Mouse (Mus musculus) hindbrain, postnatal 0 days (tissue): ENCODE results near the gene A730009L09Rik. TPM values are rescaled to one million over a fixed set of nuclear protein-coding genes. Genes with fewer than 3 reads are reported as not detected.

Experiments used
- ATAC-seq: fragments of 200-750 bp; cut with Nextera tagmentation; 2 replicates; pipeline ENCODE4 v1.8.0; 2017; ENCODE audit warnings: mild to moderate bottlenecking, moderate TSS enrichment, moderate library complexity
- DNase-seq: peaks from one replicate; pipeline ENCODE4 v3.0.0-alpha.2; 2015; ENCODE audit warnings: low spot score
- H3K27ac ChIP-seq: fragments of 300-500 bp; sonication (generic); 2 replicates; pipeline ENCODE4 v1.5.1; 2014; ENCODE audit warnings: mild to moderate bottlenecking
- H3K27me3 ChIP-seq: fragments of 300-500 bp; sonication (generic); 2 replicates; pipeline ENCODE4 v1.6.1; 2014; ENCODE audit warnings: low read length, mixed read lengths; ENCODE audit not compliant: insufficient read depth
- H3K36me3 ChIP-seq: fragments of 300-500 bp; sonication (generic); 2 replicates; pipeline ENCODE4 v1.6.1; 2014; ENCODE audit warnings: low read length, mixed read lengths; ENCODE audit not compliant: insufficient read depth
- H3K4me1 ChIP-seq: fragments of 300-500 bp; sonication (generic); 2 replicates; pipeline ENCODE4 v1.6.1; 2014; ENCODE audit warnings: antibody characterized with exemption, low read length, mixed read lengths; ENCODE audit not compliant: insufficient read depth
- H3K4me2 ChIP-seq: fragments of 300-500 bp; sonication (generic); 2 replicates; pipeline ENCODE4 v1.6.1; 2014; ENCODE audit warnings: low read depth, mild to moderate bottlenecking, low read length, moderate library complexity, mixed read lengths
- H3K4me3 ChIP-seq: fragments of 300-500 bp; sonication (generic); 2 replicates; pipeline ENCODE4 v1.5.1; 2014; ENCODE audit warnings: low read length
- H3K9ac ChIP-seq: fragments of 300-500 bp; sonication (generic); replicated peaks from 2 replicates; pipeline ENCODE4 v1.6.1; 2014; ENCODE audit warnings: mild to moderate bottlenecking, low read length, moderate library complexity, mixed read lengths
- H3K9me3 ChIP-seq: fragments of 300-500 bp; sonication (generic); 2 replicates; pipeline ENCODE4 v1.6.1; 2016; ENCODE audit warnings: low read length, mixed read lengths
- CTCF ChIP-seq: IDR thresholded peaks from 2 replicates; pipeline ENCODE4 v1.5.1; 2016; ENCODE audit warnings: antibody characterized with exemption, control low read depth, low read depth
- WGBS: fragments of 180-500 bp; shearing (Covaris S2); extraction: QIAGEN DNeasy Blood & Tissue Kit; methylation state at CpG from one replicate; pipeline ENCODE4 v1.1.7; 2014; 5-methylcytosine and 5-hydroxymethylcytosine counted together
- polyA plus RNA-seq: library from polyadenylated mRNA; unstranded; fragments of >200 nt; fragmentation: Nextera tagmentation; extraction: Ambion mirVana; gene quantifications from 2 replicates; pipeline ENCODE4 v1.2.1, GENCODE M21; 2015
- total RNA-seq: library from RNA; depleted of rRNA; stranded (reverse); fragments of >200 nt; gene quantifications from 2 replicates; pipeline ENCODE4 v1.2.3, GENCODE M21; 2014; rRNA removed

A730009L09Rik gene
- total and polyA plus RNA-seq, 2 experiments from 2014 or later: 0.50 to 0.68 TPM

DNA sequence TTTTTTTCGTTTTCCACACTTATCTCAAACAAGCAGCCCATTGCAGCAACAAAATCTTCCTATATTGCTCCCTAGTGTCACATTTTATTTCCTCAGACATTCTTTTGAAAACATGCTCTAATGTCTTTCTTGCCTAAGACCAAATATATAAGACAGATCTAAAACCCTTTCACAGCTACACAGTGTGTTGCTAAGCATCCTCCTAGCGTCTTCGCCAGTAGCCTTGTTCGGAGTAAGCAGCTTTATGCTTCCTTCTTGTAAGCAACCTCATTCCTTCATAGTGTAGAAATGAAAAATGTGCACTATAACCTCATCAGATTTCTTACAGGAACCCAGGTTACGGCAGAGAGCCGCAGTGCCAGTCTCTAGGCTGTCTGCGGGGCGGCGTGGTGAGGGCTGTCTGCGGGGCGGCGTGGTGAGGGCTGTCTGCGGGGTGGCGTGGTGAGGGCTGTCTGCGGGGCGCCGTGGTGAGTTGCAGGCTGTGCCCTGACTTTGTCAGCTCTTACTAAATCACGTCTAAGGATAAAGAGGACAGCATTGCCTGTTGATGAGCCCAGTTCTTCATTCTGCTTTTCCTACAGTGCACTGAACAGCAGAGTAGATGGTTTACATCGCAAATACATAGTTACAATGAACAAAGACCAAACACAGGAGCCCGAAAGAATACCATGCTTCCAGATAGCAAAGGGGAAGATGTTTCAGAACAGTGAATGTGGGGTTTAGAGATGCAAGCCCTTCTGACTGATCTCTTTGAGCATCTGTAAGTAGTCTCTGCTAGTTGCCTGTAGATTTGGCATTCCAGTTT lies 43.4 kb downstream of the A730009L09Rik start:
- H3K27ac ChIP-seq: peak overlapping the region; percentile 62
- no peak overlapping the region for H3K9ac ChIP-seq
- ATAC-seq: peak; percentile 68; the same call in 1 of the 2 replicates
- no peak for TF ChIP-seq CTCF
- H3K9me3 ChIP-seq: no peaks in the 10 kb centered on the region
- no peaks in the 10 kb centered on the region for H3K4me1 ChIP-seq
- WGBS: 40% methylated on average over 20 of the region's 20 CpGs
- no peaks in the 10 kb centered on the region for H3K27me3 ChIP-seq
- H3K36me3 ChIP-seq: no peaks in the 10 kb centered on the region
- peak; percentile 7 for DNase-seq
- H3K4me2 ChIP-seq: peak overlapping the region; percentile 42
- H3K4me3 ChIP-seq: no peak overlapping the region

DNA sequence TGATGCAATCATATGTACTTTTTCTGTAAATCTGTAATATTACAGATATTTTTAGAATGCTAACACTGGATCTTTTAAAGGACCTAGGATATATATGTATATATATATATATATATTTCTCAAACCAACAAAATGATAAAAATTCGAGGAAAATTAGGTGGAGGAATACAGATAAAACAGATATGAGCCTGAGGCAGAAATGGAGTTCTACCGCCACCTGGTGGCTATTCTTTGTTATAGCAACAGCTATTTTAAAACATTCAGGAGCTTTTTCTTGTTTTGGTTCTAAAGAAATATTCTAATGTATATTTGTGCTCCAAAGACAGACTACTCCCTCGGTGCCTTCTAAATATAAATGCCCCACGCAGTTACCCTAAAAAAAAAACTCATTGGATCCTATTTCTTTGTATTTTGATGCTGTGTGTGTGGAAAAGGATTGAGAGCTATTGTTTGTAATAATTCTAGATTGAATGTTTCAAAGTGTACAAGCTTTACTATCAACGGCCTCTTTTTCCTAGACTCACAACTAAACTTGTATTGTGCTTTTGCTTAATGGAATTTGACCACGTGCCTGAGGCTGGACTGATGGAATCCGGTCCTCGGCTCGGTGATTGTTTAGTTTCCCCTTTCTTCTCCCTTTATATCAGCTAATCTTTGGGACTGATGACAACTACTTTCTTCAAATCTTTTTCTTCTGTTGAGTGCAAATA lies 44.8 kb downstream of the A730009L09Rik start:
- Histone ChIP-seq H3K4me1 (no peaks in the 10 kb centered on the region), H3K27me3 (no peaks in the 10 kb centered on the region), H3K4me2 (peak overlapping the region; percentile 42), H3K9ac (no peak overlapping the region), H3K27ac (no peak overlapping the region), H3K4me3 (no peak overlapping the region), H3K9me3 (no peaks in the 10 kb centered on the region), H3K36me3 (no peaks in the 10 kb centered on the region)
- WGBS: 10% methylated on average over 9 of the region's 9 CpGs
- peak; percentile 80 for TF ChIP-seq CTCF
- ATAC-seq (0 out of 2 replicates have a peak, but pooled peaks have one; percentile 47), DNase-seq (peak; percentile 60)

GRCm38 (mm10) chr16:84560279-84560602 lies 45.3 kb downstream of the A730009L09Rik start:
- Histone ChIP-seq H3K4me2 (peak overlapping the region; percentile 42), H3K27me3 (no peaks in the 10 kb centered on the region), H3K9me3 (no peaks in the 10 kb centered on the region), H3K9ac (no peak overlapping the region), H3K36me3 (no peaks in the 10 kb centered on the region), H3K4me1 (no peaks in the 10 kb centered on the region), H3K27ac (no peak overlapping the region), H3K4me3 (no peak overlapping the region)
- ATAC-seq (no peak), DNase-seq (no peak)
- TF ChIP-seq CTCF: no peak
- WGBS: 45% methylated on average over 7 of the region's 7 CpGs

Other genes starting within 250 kb of the A730009L09Rik start
- gene Mrpl39, start 220.6 kb downstream of the A730009L09Rik start, total RNA-seq: 12.1 and 22.4 TPM in 2 replicates
- 36.2 and 38.2 TPM in 2 replicates for gene Mrpl39, start 220.6 kb downstream of the A730009L09Rik start, polyA plus RNA-seq